Mouse (Mus musculus) MEL (cell line): ENCODE measurements around the gene Notum.

Source experiments
- CTCF ChIP-seq, 3 experiments: IDR thresholded peaks in 2 of 3; conservative IDR thresholded peaks in 1 of 3; 2 replicates each; pipeline ENCODE4 v1.5.1; 2011 to 2012; ENCODE audit warnings: low read length in 3 of 3, low read depth in 2 of 3, mild to moderate bottlenecking in 2 of 3, improper control_type of control experiment in 1 of 3, inconsistent platforms in 1 of 3, mixed read lengths in 1 of 3, moderate library complexity in 1 of 3; ENCODE audit not compliant: control insufficient read depth in 1 of 3, insufficient read depth in 1 of 3, poor library complexity in 1 of 3, severe bottlenecking in 1 of 3
- GATA1 ChIP-seq: IDR thresholded peaks from 2 replicates; pipeline ENCODE4 v1.6.1; 2011; ENCODE audit warnings: low read depth, low read length, improper control_type of control experiment
- MAX ChIP-seq: IDR thresholded peaks from 2 replicates; pipeline ENCODE4 v1.6.1; 2011; ENCODE audit warnings: low read length, improper control_type of control experiment
- POLR2A ChIP-seq, 2 experiments: IDR thresholded peaks; 2 replicates each; pipeline ENCODE4 v1.6.1; 2011 to 2012; ENCODE audit warnings: low read length in 2 of 2, mild to moderate bottlenecking in 2 of 2, control low read depth in 1 of 2, improper control_type of control experiment in 1 of 2, low read depth in 1 of 2, moderate library complexity in 1 of 2; ENCODE audit not compliant: control insufficient read depth in 1 of 2, insufficient read depth in 1 of 2, poor library complexity in 1 of 2
- TAL1 ChIP-seq: IDR thresholded peaks from 2 replicates; pipeline ENCODE4 v1.6.1; 2012; ENCODE audit warnings: mild to moderate bottlenecking, inconsistent platforms, low read length, moderate library complexity, mixed read lengths
- TCF12 ChIP-seq: IDR thresholded peaks from 2 replicates; pipeline ENCODE4 v1.6.1; 2014; ENCODE audit warnings: low read depth, mild to moderate bottlenecking, inconsistent platforms, low read length, improper control_type of control experiment, moderate library complexity
- ZNF384 ChIP-seq: IDR thresholded peaks from 2 replicates; pipeline ENCODE4 v1.6.1; 2012; ENCODE audit warnings: low read depth, mild to moderate bottlenecking, inconsistent platforms, low read length, improper control_type of control experiment

DNA sequence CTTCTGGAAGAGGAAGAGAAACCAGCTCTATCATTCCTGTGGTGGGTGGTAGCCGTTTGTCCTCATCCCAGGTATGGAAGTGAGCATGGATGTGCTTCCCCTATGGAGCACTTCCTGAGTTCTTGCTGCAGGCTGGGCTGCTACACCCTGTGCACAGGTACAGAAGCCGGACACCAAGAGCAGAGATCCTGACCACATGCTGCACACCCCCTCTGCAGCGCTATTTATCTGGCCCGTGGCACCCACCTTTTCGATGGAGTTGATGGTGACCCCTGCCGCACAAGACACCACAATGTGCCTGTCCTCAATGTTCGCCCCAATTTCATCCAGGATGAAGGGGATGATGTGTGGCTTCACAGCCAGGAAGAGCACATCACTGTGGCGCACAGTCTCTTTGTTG is 19.1 kb downstream of the Notum start:
- TF ChIP-seq TCF12 (no peak), GATA1 (no peak), CTCF (IDR thresholded peaks at IDR 0.05 in 2 of 3, conservative IDR thresholded peaks at IDR 0.05 in 1 of 3; ENCODE audit: control insufficient read depth in 1 of 3, insufficient read depth in 1 of 3, low read depth in 2 of 3, low read length in 3 of 3, poor library complexity in 1 of 3, severe bottlenecking in 1 of 3) (no peak), TAL1 (no peak), ZNF384 (no peak), MAX (no peak), POLR2A (IDR thresholded peaks at IDR 0.05; ENCODE audit: control insufficient read depth in 1 of 2, insufficient read depth in 1 of 2, low read depth in 1 of 2, low read length in 2 of 2, poor library complexity in 1 of 2) (no peak)
